Mouse (Mus musculus) CH12.LX (cell line): ENCODE data around the gene Cd247. TPM values are rescaled to one million over a fixed set of nuclear protein-coding genes. Genes with fewer than 3 reads are reported as not detected.

Source experiments
- DNase-seq: peaks from one replicate; pipeline ENCODE4 v3.0.0-alpha.2; 2013; ENCODE audit errors: extremely low read depth
- H3K27ac ChIP-seq: 2 replicates; pipeline ENCODE4 v1.5.1; 2012; ENCODE audit warnings: low read depth, mild to moderate bottlenecking, control low read depth, moderate library complexity; ENCODE audit not compliant: insufficient read depth
- H3K27me3 ChIP-seq: replicated peaks from 2 replicates; pipeline ENCODE3; 2012; ENCODE audit warnings: inconsistent platforms
- H3K36me3 ChIP-seq, 2 experiments: replicated peaks in 1 of 2; 2 replicates each; pipeline versions ENCODE3 to v1.6.1; 2012; ENCODE audit warnings: inconsistent platforms in 1 of 2, low read length in 1 of 2, mild to moderate bottlenecking in 1 of 2, mixed read lengths in 1 of 2, moderate library complexity in 1 of 2; ENCODE audit not compliant: control insufficient read depth in 1 of 2, insufficient read depth in 1 of 2
- H3K4me1 ChIP-seq, 2 experiments: 2 replicates each; pipeline ENCODE4 v1.6.1; 2012; ENCODE audit warnings: inconsistent platforms in 1 of 2, moderate library complexity in 1 of 2; ENCODE audit not compliant: insufficient read depth in 2 of 2, control insufficient read depth in 1 of 2
- H3K4me2 ChIP-seq: 2 replicates; pipeline ENCODE4 v1.6.1; 2012; ENCODE audit warnings: low read depth, mild to moderate bottlenecking, control low read depth; ENCODE audit not compliant: poor library complexity, insufficient read depth, severe bottlenecking
- H3K4me3 ChIP-seq, 3 experiments: fragments of 150-350 bp in 1 of 3; sonication (generic) in 1 of 3; replicated peaks in 1 of 3; 2 replicates each; pipeline versions ENCODE3 to v1.5.1; 2011 to 2012; ENCODE audit warnings: low read depth in 2 of 3, low read length in 2 of 3, mild to moderate bottlenecking in 2 of 3, moderate library complexity in 2 of 3, control low read depth in 1 of 3, improper control_type of control experiment in 1 of 3, inconsistent platforms in 1 of 3, mixed read lengths in 1 of 3; ENCODE audit not compliant: poor library complexity in 1 of 3
- H3K79me2 ChIP-seq: replicated peaks from 2 replicates; pipeline ENCODE4 v1.6.1; 2012; ENCODE audit warnings: mild to moderate bottlenecking, moderate library complexity; ENCODE audit not compliant: control insufficient read depth, poor library complexity, insufficient read depth, severe bottlenecking; ENCODE audit errors: extremely low read depth
- H3K9ac ChIP-seq: 2 replicates; pipeline ENCODE4 v1.6.1; 2012; ENCODE audit warnings: low read depth, mild to moderate bottlenecking, control low read depth, moderate library complexity; ENCODE audit not compliant: insufficient read depth
- H3K9me3 ChIP-seq: replicated peaks from 2 replicates; pipeline ENCODE3; 2012; ENCODE audit warnings: low read length, inconsistent platforms, mixed read lengths
- BHLHE40 ChIP-seq: IDR thresholded peaks from 2 replicates; pipeline ENCODE4 v1.6.1; 2011; ENCODE audit warnings: mild to moderate bottlenecking, low read depth, low read length, improper control_type of control experiment
- CHD1 ChIP-seq: IDR thresholded peaks from 2 replicates; pipeline ENCODE4 v1.6.1; 2012; ENCODE audit warnings: low read depth, low read length, improper control_type of control experiment, inconsistent platforms
- CTCF ChIP-seq, 2 experiments: IDR thresholded peaks in 1 of 2; conservative IDR thresholded peaks in 1 of 2; 2 replicates each; pipeline ENCODE4 v1.5.1; 2011 to 2012; ENCODE audit warnings: low read depth in 2 of 2, low read length in 2 of 2, improper control_type of control experiment in 1 of 2, inconsistent platforms in 1 of 2, mild to moderate bottlenecking in 1 of 2, moderate library complexity in 1 of 2
- ELF1 ChIP-seq: IDR thresholded peaks from 2 replicates; pipeline ENCODE4 v1.6.1; 2014; ENCODE audit warnings: low read depth, mild to moderate bottlenecking, inconsistent platforms, low read length, improper control_type of control experiment
- EP300 ChIP-seq: IDR thresholded peaks from 2 replicates; pipeline ENCODE4 v1.6.1; 2011; ENCODE audit warnings: low read length, improper control_type of control experiment
- ETS1 ChIP-seq: conservative IDR thresholded peaks from 2 replicates; pipeline ENCODE4 v1.6.1; 2012; ENCODE audit warnings: low read depth, mild to moderate bottlenecking, inconsistent platforms, low read length, improper control_type of control experiment, moderate library complexity
- GABPA ChIP-seq: IDR thresholded peaks from 2 replicates; pipeline ENCODE4 v1.6.1; 2012; ENCODE audit warnings: low read depth, low read length, improper control_type of control experiment, inconsistent platforms; ENCODE audit not compliant: insufficient replicate concordance
- HCFC1 ChIP-seq: IDR thresholded peaks from 2 replicates; pipeline ENCODE4 v1.6.1; 2012; ENCODE audit warnings: low read depth, mild to moderate bottlenecking, inconsistent platforms, low read length, improper control_type of control experiment
- IRF4 ChIP-seq: IDR thresholded peaks from 2 replicates; pipeline ENCODE4 v1.6.1; 2014; ENCODE audit warnings: low read depth, mild to moderate bottlenecking, inconsistent platforms, low read length, improper control_type of control experiment
- JUN ChIP-seq: IDR thresholded peaks from 2 replicates; pipeline ENCODE4 v1.6.1; 2011; ENCODE audit warnings: low read depth, mild to moderate bottlenecking, low read length, improper control_type of control experiment, moderate library complexity; ENCODE audit not compliant: insufficient read depth
- KAT2A ChIP-seq: IDR thresholded peaks from 2 replicates; pipeline ENCODE4 v1.6.1; 2012; ENCODE audit warnings: low read length, improper control_type of control experiment, inconsistent platforms; ENCODE audit not compliant: insufficient replicate concordance
- MAFK ChIP-seq: IDR thresholded peaks from 2 replicates; pipeline ENCODE4 v1.6.1; 2011; ENCODE audit warnings: low read length, improper control_type of control experiment; ENCODE audit not compliant: insufficient replicate concordance
- MAX ChIP-seq: IDR thresholded peaks from 2 replicates; pipeline ENCODE4 v1.6.1; 2011; ENCODE audit warnings: low read length, improper control_type of control experiment
- MAZ ChIP-seq: IDR thresholded peaks from 2 replicates; pipeline ENCODE4 v1.6.1; 2012; ENCODE audit warnings: low read depth, mild to moderate bottlenecking, inconsistent platforms, low read length, improper control_type of control experiment, moderate library complexity
- MEF2A ChIP-seq: IDR thresholded peaks from 2 replicates; pipeline ENCODE4 v1.6.1; 2014; ENCODE audit warnings: low read depth, mild to moderate bottlenecking, inconsistent platforms, low read length, improper control_type of control experiment, borderline replicate concordance
- MXI1 ChIP-seq: IDR thresholded peaks from 2 replicates; pipeline ENCODE4 v1.6.1; 2011; ENCODE audit warnings: mild to moderate bottlenecking, low read depth, low read length, improper control_type of control experiment
- MYC ChIP-seq: IDR thresholded peaks from 2 replicates; pipeline ENCODE4 v1.6.1; 2011; ENCODE audit warnings: low read depth, mild to moderate bottlenecking, improper control_type of control experiment, low read length
- NELFE ChIP-seq: IDR thresholded peaks from 2 replicates; pipeline ENCODE4 v1.6.1; 2011; ENCODE audit warnings: low read depth, low read length, improper control_type of control experiment
- POLR2AphosphoS2 ChIP-seq: IDR thresholded peaks from 2 replicates; pipeline ENCODE4 v1.6.1; 2011; ENCODE audit warnings: low read depth, low read length, improper control_type of control experiment
- RAD21 ChIP-seq: IDR thresholded peaks from 2 replicates; pipeline ENCODE4 v1.6.1; 2011; ENCODE audit warnings: low read depth, mild to moderate bottlenecking, low read length, improper control_type of control experiment, moderate library complexity
- RCOR1 ChIP-seq: conservative IDR thresholded peaks from 2 replicates; pipeline ENCODE4 v1.6.1; 2012; ENCODE audit warnings: low read depth, mild to moderate bottlenecking, inconsistent platforms, low read length, improper control_type of control experiment
- SIN3A ChIP-seq: IDR thresholded peaks from 2 replicates; pipeline ENCODE4 v1.6.1; 2012; ENCODE audit warnings: low read length, improper control_type of control experiment, inconsistent platforms
- SMC3 ChIP-seq: IDR thresholded peaks from 2 replicates; pipeline ENCODE4 v1.6.1; 2011; ENCODE audit warnings: low read depth, low read length, improper control_type of control experiment
- TBP ChIP-seq: conservative IDR thresholded peaks from 2 replicates; pipeline ENCODE4 v1.6.1; 2011; ENCODE audit warnings: low read depth, low read length, improper control_type of control experiment
- UBTF ChIP-seq: IDR thresholded peaks from 2 replicates; pipeline ENCODE4 v1.6.1; 2012; ENCODE audit warnings: low read depth, mild to moderate bottlenecking, inconsistent platforms, low read length, improper control_type of control experiment, moderate library complexity
- USF1 ChIP-seq: IDR thresholded peaks from 2 replicates; pipeline ENCODE4 v1.6.1; 2014; ENCODE audit warnings: low read depth, mild to moderate bottlenecking, inconsistent platforms, low read length, improper control_type of control experiment
- ZC3H11A ChIP-seq: IDR thresholded peaks from 2 replicates; pipeline ENCODE4 v1.6.1; 2012; ENCODE audit warnings: low read depth, mild to moderate bottlenecking, inconsistent platforms, low read length, improper control_type of control experiment
- ZMIZ1 ChIP-seq: IDR thresholded peaks from 2 replicates; pipeline ENCODE4 v1.6.1; 2012; ENCODE audit warnings: low read depth, mild to moderate bottlenecking, inconsistent platforms, low read length, improper control_type of control experiment
- dilution Hi-C: fragments of 300-500 bp; cut with MboI; formaldehyde crosslinking; loops from 2 replicates; pipeline ENCODE4 v1.14.3; 2020; ENCODE audit warnings: low sequenced_read_pairs; ENCODE audit not compliant: extremely low pct_unique_long_range_greater_than_20kb, extremely low pct_ligation_motif_present
- in situ Hi-C: fragments of 300-500 bp; cut with MboI; formaldehyde crosslinking; loops from 3 replicates; pipeline ENCODE4 v1.14.3; 2019; ENCODE audit warnings: low sequenced_read_pairs, low pct_ligation_motif_present, low pct_unique_long_range_greater_than_20kb, mixed read lengths
- polyA plus RNA-seq: library from polyadenylated mRNA; unstranded; fragments of >175 nt; gene quantifications from 2 replicates; pipeline ENCODE4 v1.2.1, GENCODE M21; 2012; ENCODE audit warnings: low read depth; ENCODE audit not compliant: insufficient read length
- total RNA-seq, 2 experiments: library from RNA; depleted of rRNA; stranded (reverse); fragments of 300-350 nt in 1 of 2; fragments of >200 nt in 1 of 2; gene quantifications; 2 replicates each; pipeline ENCODE4 v1.2.3; 2012 to 2014

The Cd247 gene
- total and polyA plus RNA-seq, 3 experiments = 1.3 to 2.0 TPM; not detected in 1

DNA sequence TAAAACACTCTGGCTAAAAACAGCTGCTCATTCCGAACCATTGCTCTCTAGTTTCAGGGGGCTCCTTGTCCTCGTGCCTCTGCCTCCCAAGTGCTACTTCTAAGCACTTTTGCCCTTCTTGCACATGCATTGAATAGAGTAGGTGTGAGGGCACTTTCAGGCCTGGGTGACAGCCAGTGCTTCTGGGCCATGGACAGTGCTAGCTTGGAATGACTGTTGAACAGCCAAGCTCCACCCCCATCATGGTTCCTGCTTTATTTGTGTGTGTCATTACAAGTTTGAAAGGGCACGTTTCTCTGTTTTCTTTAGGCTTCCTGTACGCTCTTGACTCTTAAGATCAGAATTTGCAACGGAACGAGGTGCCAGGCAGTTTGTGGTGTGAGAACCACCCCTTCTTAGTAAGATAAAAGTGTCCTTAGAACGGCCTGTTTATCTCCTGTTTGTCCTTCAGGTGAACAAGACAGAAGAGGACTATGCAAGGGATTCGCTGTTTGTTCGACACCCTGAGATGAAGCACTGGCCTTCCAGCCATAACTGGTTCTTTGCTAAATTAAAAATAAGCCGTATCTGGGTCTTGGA is 18.2 kb upstream of the Cd247 start:
- in situ Hi-C loops (loop anchor here (10.0 kb wide), 1 partner anchor 215 kb away; no protein-coding TSS in a partner anchor), dilution Hi-C loops (no loop called here)
- TF ChIP-seq MAFK (no peak), ZC3H11A (no peak), CHD1 (no peak), MYC (no peak), UBTF (no peak), RAD21 (no peak), KAT2A (no peak), ETS1 (no peak), GABPA (no peak), POLR2AphosphoS2 (no peak), MXI1 (no peak), EP300 (no peak), ELF1 (no peak), TBP (no peak), ZMIZ1 (no peak)
- Histone ChIP-seq H3K4me3 (no peak overlapping the region), H3K4me1 (peaks cover 0 to 21% of the 10 kb centered on the region in 2 experiments; a peak in 1 of 4 replicates), H3K4me2 (no peak overlapping the region), H3K36me3 (peaks cover 3 to 54% of the 10 kb centered on the region in 2 experiments), H3K9me3 (no peaks in the 10 kb centered on the region), H3K9ac (no peak overlapping the region), H3K27ac (no peak overlapping the region), H3K27me3 (no peaks in the 10 kb centered on the region), H3K79me2 (no peaks in the 10 kb centered on the region)
- DNase-seq = no peak

- peaks cover 3 to 54% of the 10 kb centered on the region in 2 experiments for H3K36me3 ChIP-seq
- H3K27me3 ChIP-seq = no peaks in the 10 kb centered on the region
- H3K9me3 ChIP-seq = no peaks in the 10 kb centered on the region
- DNase-seq = peak; percentile 66
- TF ChIP-seq ELF1 = peak; percentile 53; the same call in 1 of the 2 replicates
- 0 out of 2 replicates have a peak, but pooled peaks have one; percentile 26 for TF ChIP-seq SIN3A
- peak; percentile 75 to 86 for TF ChIP-seq CTCF (conservative IDR thresholded peaks at IDR 0.05 in 1 of 2, IDR thresholded peaks at IDR 0.05 in 1 of 2; ENCODE audit: low read depth in 2 of 2, low read length in 2 of 2)
- TF ChIP-seq BHLHE40 = no peak
- no peak for TF ChIP-seq RCOR1
- peak; percentile 34; the same call in 1 of the 2 replicates for TF ChIP-seq HCFC1
- TF ChIP-seq MAZ = 0 out of 2 replicates have a peak, but pooled peaks have one; percentile 38
- 0 out of 2 replicates have a peak, but pooled peaks have one; percentile 32 for TF ChIP-seq NELFE
- no peak for TF ChIP-seq MAX
- peak; percentile 46 for TF ChIP-seq RAD21
- TF ChIP-seq JUN = no peak
- 0 out of 2 replicates have a peak, but pooled peaks have one; percentile 27 for TF ChIP-seq MEF2A
- TF ChIP-seq SMC3 = peak; percentile 61
- no peak for TF ChIP-seq USF1
- 0 out of 2 replicates have a peak, but pooled peaks have one; percentile 31 for TF ChIP-seq IRF4
- in situ Hi-C loops (loop anchor here (10.0 kb wide), 1 partner anchor 213 kb away; no protein-coding TSS in a partner anchor), dilution Hi-C loops (no loop called here)
- no peak overlapping the region for H3K4me2 ChIP-seq
- H3K27ac ChIP-seq = no peak overlapping the region
- H3K4me1 ChIP-seq = peaks cover 0 to 15% of the 10 kb centered on the region in 2 experiments; a peak in 2 of 4 replicates
- H3K79me2 ChIP-seq = no peaks in the 10 kb centered on the region
- H3K4me3 ChIP-seq = no peak overlapping the region
- no peak overlapping the region for H3K9ac ChIP-seq
Measured at GRCm38 (mm10) chr1:165771491-165771897, 17.0 kb upstream of the Cd247 start.
